In the genomic region with DNA sequence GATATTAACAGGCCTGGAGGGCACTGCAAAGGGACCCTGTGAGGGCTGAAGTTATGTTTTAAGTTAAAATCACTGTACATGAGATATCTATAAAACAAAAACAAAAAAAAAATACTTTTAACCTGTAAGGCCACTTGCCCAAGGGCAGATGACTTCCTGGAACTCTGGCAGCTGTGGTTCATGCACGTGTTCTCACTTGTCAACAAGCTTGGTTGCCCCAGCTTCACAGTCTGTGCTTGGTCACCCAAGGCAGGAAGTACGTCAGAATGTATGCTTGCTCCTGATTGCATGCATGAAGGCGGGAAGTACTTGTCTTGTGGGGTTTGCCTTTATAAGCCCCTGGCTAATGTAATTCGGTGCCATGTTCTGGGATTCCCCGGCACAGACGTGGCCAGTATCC, we compare ENCODE assay signal across 10 mouse cellular contexts. TPM values are rescaled to one million over a fixed set of nuclear protein-coding genes. Genes with fewer than 3 reads are reported as not detected.
DNase-seq lines count a peak whose midpoint lies in the region; ATAC-seq lines count a peak whose summit lies in the region.
"Had no signal": no experiment of that assay in that cellular context is flagged by ENCODE, and none has a peak within 500 bp of the region (broad histone marks: within the 10 kb centered on the region; RNA-seq: fewer than 3 reads in every experiment).

No protein-coding gene starts in this region.

- DNase-seq in T-cell, adult 2 months (ENCODE audit: low spot score), result peak; percentile 70
- peak; percentile 23 for DNase-seq in kidney, postnatal 10 days
- peak; percentile 53 for DNase-seq in naive thymus-derived CD4-positive, alpha-beta T cell, adult 2 months (ENCODE audit: low read depth)
- DNase-seq in B cell, adult 2 months, result no peak
- no peak for DNase-seq in gastrocnemius, adult 8-10 months (ENCODE audit: low spot score in 2 of 2)
- no peak for DNase-seq in cerebellum, adult 18-20 months
- DNase-seq: embryo, embryonic 11 days; right cerebral cortex, postnatal 25 days had no signal

- ATAC-seq in CD4-positive, CD25-positive, alpha-beta regulatory T cell, adult 4 months, result peak; percentile 54
- ATAC-seq: forebrain, embryonic 14.5 days had no signal

RNA-seq across cellular contexts. Expression of gene Ireb2, which starts 19.7 kb away (rescaled TPM):
- polyA plus RNA-seq in CD4-positive, CD25-positive, alpha-beta regulatory T cell, adult 4 months (2017; shearing (Covaris generic)), result 10 to 100 TPM; 20.1 to 23.1 TPM
- 10 to 100 TPM; 17.3 to 18.9 (median 18.5) TPM for total RNA-seq in gastrocnemius, adult 8-10 months (2022)

Comparison
In these comparisons a context has a peak if more than half of its experiments do, and no peak if none do; other contexts are left out.
1. DNase-seq: peak in T-cell, adult 2 months (single experiment), kidney, postnatal 10 days (single experiment) and naive thymus-derived CD4-positive, alpha-beta T cell, adult 2 months (single experiment); none in B cell, adult 2 months (0 of 2), gastrocnemius, adult 8-10 months (0 of 2) and cerebellum, adult 18-20 months (0 of 2).